Mouse (Mus musculus) forebrain, postnatal 0 days (tissue): Measurements from ENCODE around the gene Dll3. TPM values are rescaled to one million over a fixed set of nuclear protein-coding genes. Genes with fewer than 3 reads are reported as not detected.

Source experiments
- ATAC-seq: fragments of 200-750 bp; cut with Nextera tagmentation; 2 replicates; pipeline ENCODE4 v1.8.0; 2017; ENCODE audit warnings: mild to moderate bottlenecking, moderate library complexity
- DNase-seq: peaks from one replicate; pipeline ENCODE4 v3.0.0-alpha.2; 2015
- H3K27ac ChIP-seq: fragments of 300-500 bp; sonication (generic); 2 replicates; pipeline ENCODE4 v1.5.1; 2014; ENCODE audit warnings: low read depth, mild to moderate bottlenecking, antibody characterized with exemption, low read length, moderate library complexity, mixed read lengths
- H3K27me3 ChIP-seq: fragments of 300-500 bp; sonication (generic); 2 replicates; pipeline ENCODE4 v1.6.1; 2014; ENCODE audit warnings: mild to moderate bottlenecking, low read length, mixed read lengths; ENCODE audit not compliant: insufficient read depth
- H3K36me3 ChIP-seq: fragments of 300-500 bp; sonication (generic); 2 replicates; pipeline ENCODE4 v1.6.1; 2014; ENCODE audit warnings: mild to moderate bottlenecking, moderate library complexity; ENCODE audit not compliant: insufficient read depth
- H3K4me1 ChIP-seq: fragments of 300-500 bp; sonication (generic); 2 replicates; pipeline ENCODE4 v1.6.1; 2014; ENCODE audit warnings: antibody characterized with exemption; ENCODE audit not compliant: insufficient read depth
- H3K4me2 ChIP-seq: fragments of 300-500 bp; sonication (generic); 2 replicates; pipeline ENCODE4 v1.6.1; 2014; ENCODE audit warnings: low read depth, mild to moderate bottlenecking, moderate library complexity
- H3K4me3 ChIP-seq: fragments of 300-500 bp; sonication (generic); 2 replicates; pipeline ENCODE4 v1.5.1; 2014; ENCODE audit warnings: low read depth, low read length, mixed read lengths
- H3K9ac ChIP-seq: fragments of 300-500 bp; sonication (generic); 2 replicates; pipeline ENCODE4 v1.6.1; 2014; ENCODE audit warnings: mild to moderate bottlenecking
- H3K9me3 ChIP-seq: fragments of 300-500 bp; sonication (generic); 2 replicates; pipeline ENCODE4 v1.6.1; 2016; ENCODE audit warnings: low read length
- CTCF ChIP-seq: sonication (generic); IDR thresholded peaks from 2 replicates; pipeline ENCODE4 v1.5.1; 2016; ENCODE audit warnings: antibody characterized with exemption, control low read depth, low read depth
- WGBS: fragments of 180-500 bp; shearing (Covaris S2); extraction: QIAGEN DNeasy Blood & Tissue Kit; methylation state at CpG from one replicate; pipeline ENCODE4 v1.1.7; 2014; 5-methylcytosine and 5-hydroxymethylcytosine counted together
- polyA plus RNA-seq: library from polyadenylated mRNA; unstranded; fragments of >200 nt; fragmentation: Nextera tagmentation; extraction: Ambion mirVana; gene quantifications from 2 replicates; pipeline ENCODE4 v1.2.1, GENCODE M21; 2015
- total RNA-seq: library from RNA; depleted of rRNA; stranded (reverse); fragments of >200 nt; gene quantifications from 2 replicates; pipeline ENCODE4 v1.2.3, GENCODE M21; 2014

Dll3 gene
- total and polyA plus RNA-seq, 2 experiments from 2014 or later, result 9.5 to 10.9 TPM

- Histone ChIP-seq H3K36me3 (no peaks in the 10 kb centered on the region), H3K9ac (no peak within 1 kb of the TSS), H3K27me3 (peaks cover 26% of the 10 kb centered on the region), H3K9me3 (no peaks in the 10 kb centered on the region), H3K4me2 (peak within 1 kb of the TSS; percentile 46), H3K4me3 (peak within 1 kb of the TSS; percentile 26), H3K4me1 (no peaks in the 10 kb centered on the region), H3K27ac (no peak within 1 kb of the TSS)
- ATAC-seq (peak; percentile 72), DNase-seq (peak; percentile 60)
- WGBS, result 2% methylated on average over 52 of the region's 52 CpGs
- TF ChIP-seq CTCF, result peak; percentile 59
Observed at GRCm38 (mm10) chr7:28290638-28291590, 11.1 kb downstream of the Dll3 start, which contains the start of gene Selenov. Gene Selenov, minus strand, starts transcription at chr7:28291186.

- no peaks in the 10 kb centered on the region for H3K36me3 ChIP-seq
- H3K4me1 ChIP-seq, result no peaks in the 10 kb centered on the region
- H3K27ac ChIP-seq, result no peak overlapping the region
- peak overlapping the region; percentile 46 for H3K4me2 ChIP-seq
- peak; percentile 23; the same call in 1 of the 2 replicates for ATAC-seq
- peak overlapping the region; percentile 26 for H3K4me3 ChIP-seq
- peaks cover 26% of the 10 kb centered on the region for H3K27me3 ChIP-seq
- peak; percentile 47 for TF ChIP-seq CTCF
- H3K9ac ChIP-seq, result no peak overlapping the region
- WGBS, result 3% methylated on average over 18 of the region's 18 CpGs
- peak; percentile 39 for DNase-seq
- H3K9me3 ChIP-seq, result no peaks in the 10 kb centered on the region
Observed at GRCm38 (mm10) chr7:28290165-28290564, 11.9 kb downstream of the Dll3 start.

DNA sequence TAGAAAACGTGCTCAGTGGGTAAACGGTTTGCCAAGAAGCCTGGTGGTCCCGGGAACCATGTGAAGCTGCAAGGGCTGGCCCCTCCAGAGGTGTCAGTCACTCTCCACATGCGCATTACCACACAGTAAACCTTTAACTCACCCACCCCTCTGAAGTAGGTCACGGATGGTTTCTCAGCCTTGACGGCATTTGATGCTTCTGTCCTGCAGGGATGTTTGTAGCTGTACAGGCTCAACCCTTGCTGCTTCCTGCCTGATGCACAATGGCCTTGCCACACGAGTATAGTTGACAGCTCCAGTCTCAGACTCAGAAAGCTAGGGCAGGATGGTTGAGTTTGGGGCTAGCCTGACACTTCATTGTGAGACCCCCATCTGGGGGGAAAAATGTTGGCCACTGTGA, 21.4 kb downstream of the Dll3 start:
- WGBS, result 88% methylated on average over 7 of the region's 7 CpGs
- TF ChIP-seq CTCF, result no peak
- no peak overlapping the region for H3K9ac ChIP-seq
- H3K9me3 ChIP-seq, result no peaks in the 10 kb centered on the region
- H3K4me3 ChIP-seq, result no peak overlapping the region
- H3K4me2 ChIP-seq, result no peak overlapping the region
- no peaks in the 10 kb centered on the region for H3K36me3 ChIP-seq
- no peaks in the 10 kb centered on the region for H3K27me3 ChIP-seq
- ATAC-seq (no peak), DNase-seq (no peak)
- H3K4me1 ChIP-seq, result peaks cover 12% of the 10 kb centered on the region
- H3K27ac ChIP-seq, result no peak overlapping the region

DNA sequence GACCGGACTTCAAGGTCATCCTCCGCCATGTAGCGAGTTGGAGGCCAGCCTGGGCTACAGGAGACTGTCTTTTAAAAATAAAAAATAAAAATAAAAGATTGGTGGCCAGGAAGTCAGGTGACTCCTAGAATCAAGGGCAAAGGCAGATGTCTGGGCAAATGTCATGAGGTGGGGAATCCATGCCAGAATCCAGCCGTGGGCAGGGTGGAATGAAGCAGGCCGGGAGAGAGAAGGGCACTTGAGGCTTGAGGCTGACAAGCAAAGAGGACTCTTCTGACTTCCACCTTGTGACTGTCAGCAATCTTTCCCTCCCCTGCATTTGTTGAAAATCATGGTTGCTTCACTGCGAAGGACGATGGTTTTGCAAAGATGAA, 23.8 kb downstream of the Dll3 start:
- Histone ChIP-seq H3K4me2 (peak overlapping the region; percentile 70), H3K4me1 (peaks cover 12% of the 10 kb centered on the region), H3K27ac (no peak overlapping the region; the same call in 1 of the 2 replicates), H3K9ac (peak overlapping the region; percentile 89), H3K27me3 (no peaks in the 10 kb centered on the region), H3K36me3 (0 out of 2 replicates have a peak, but pooled peaks cover 4% of the 10 kb centered on the region), H3K9me3 (no peaks in the 10 kb centered on the region), H3K4me3 (peak overlapping the region; percentile 76)
- TF ChIP-seq CTCF, result no peak
- DNase-seq, result no peak
- no peak for ATAC-seq
- 90% methylated on average over 7 of the region's 7 CpGs for WGBS

GRCm38 (mm10) chr7:28277615-28278278, 24.3 kb downstream of the Dll3 start, which contains the start of gene Eid2b:
Gene Eid2b, plus strand, starts transcription at chr7:28277739.
- H3K9me3 ChIP-seq, result no peaks in the 10 kb centered on the region
- WGBS, result 6% methylated on average over 68 of the region's 68 CpGs
- H3K27ac ChIP-seq, result peak within 1 kb of the TSS; percentile 79
- H3K4me2 ChIP-seq, result peak within 1 kb of the TSS; percentile 70
- peak within 1 kb of the TSS; percentile 76 for H3K4me3 ChIP-seq
- H3K27me3 ChIP-seq, result no peaks in the 10 kb centered on the region
- DNase-seq (peak; percentile 97), ATAC-seq (peak; percentile 65)
- H3K4me1 ChIP-seq, result peaks cover 12% of the 10 kb centered on the region
- TF ChIP-seq CTCF, result peak; percentile 91
- peaks cover 9% of the 10 kb centered on the region for H3K36me3 ChIP-seq
- H3K9ac ChIP-seq, result peak within 1 kb of the TSS; percentile 89

GRCm38 (mm10) chr7:28277237-28277614, 24.8 kb downstream of the Dll3 start:
- Histone ChIP-seq H3K9me3 (no peaks in the 10 kb centered on the region), H3K4me3 (peak overlapping the region; percentile 76; the same call in 1 of the 2 replicates), H3K36me3 (peaks cover 11% of the 10 kb centered on the region), H3K4me2 (no peak overlapping the region), H3K4me1 (peaks cover 12% of the 10 kb centered on the region), H3K27ac (no peak overlapping the region), H3K27me3 (no peaks in the 10 kb centered on the region), H3K9ac (no peak overlapping the region)
- no peak for DNase-seq
- no peak for TF ChIP-seq CTCF
- 60% methylated on average over 8 of the region's 8 CpGs for WGBS
- 0 out of 2 replicates have a peak, but pooled peaks have one; percentile 2 for ATAC-seq
